Mouse (Mus musculus): ENCODE results near the gene Txnrd1.

Txnrd1 gene

GRCm38 (mm10) chr10:82866356-82866755, 32.6 kb downstream of the Txnrd1 start, which contains the start of gene Eid3:
Gene Eid3, plus strand, starts transcription at chr10:82866626.
- no peak for DNase-seq (ENCODE audit: low spot score)

GRCm38 (mm10) chr10:82866832-82867231, 33.1 kb downstream of the Txnrd1 start:
- DNase-seq (ENCODE audit: low spot score): no peak

GRCm38 (mm10) chr10:82868418-82869086, 34.8 kb downstream of the Txnrd1 start:
- DNase-seq (ENCODE audit: low spot score): no peak

- DNase-seq (ENCODE audit: low spot score): no peak
These were observed 41.7 kb downstream of the Txnrd1 start for GRCm38 (mm10) chr10:82875446-82875845.

GRCm38 (mm10) chr10:82876076-82876796, 42.5 kb downstream of the Txnrd1 start:
- DNase-seq (ENCODE audit: low spot score): no peak

GRCm38 (mm10) chr10:82887354-82887753, 53.6 kb downstream of the Txnrd1 start:
- no peak for DNase-seq (ENCODE audit: low spot score)

GRCm38 (mm10) chr10:82888576-82888975, 54.8 kb downstream of the Txnrd1 start:
- DNase-seq (ENCODE audit: low spot score): no peak

GRCm38 (mm10) chr10:82889447-82889973, 55.8 kb downstream of the Txnrd1 start:
- peak; percentile 93 for DNase-seq (ENCODE audit: low spot score)

- DNase-seq (ENCODE audit: low spot score): no peak
These were observed 57.2 kb downstream of the Txnrd1 start for GRCm38 (mm10) chr10:82890936-82891335.

GRCm38 (mm10) chr10:82891427-82891826, 57.7 kb downstream of the Txnrd1 start:
- DNase-seq (ENCODE audit: low spot score): no peak

- no peak for DNase-seq (ENCODE audit: low spot score)
These were observed 58.8 kb downstream of the Txnrd1 start for GRCm38 (mm10) chr10:82892442-82893055.

GRCm38 (mm10) chr10:82893872-82894650, 60.3 kb downstream of the Txnrd1 start:
- DNase-seq (ENCODE audit: low spot score): no peak

GRCm38 (mm10) chr10:82897936-82898335, 64.2 kb downstream of the Txnrd1 start:
- DNase-seq (ENCODE audit: low spot score): no peak

GRCm38 (mm10) chr10:82898893-82899292, 65.1 kb downstream of the Txnrd1 start:
- DNase-seq (ENCODE audit: low spot score): no peak

GRCm38 (mm10) chr10:82899810-82900421, 66.2 kb downstream of the Txnrd1 start:
- DNase-seq (ENCODE audit: low spot score): no peak

- DNase-seq (ENCODE audit: low spot score): no peak
These were observed 66.8 kb downstream of the Txnrd1 start for GRCm38 (mm10) chr10:82900546-82900945.

GRCm38 (mm10) chr10:82901436-82901835, 67.7 kb downstream of the Txnrd1 start:
- DNase-seq (ENCODE audit: low spot score): peak; percentile 81

- DNase-seq (ENCODE audit: low spot score): no peak
These were observed 74.8 kb downstream of the Txnrd1 start for GRCm38 (mm10) chr10:82908526-82908925.

- DNase-seq (ENCODE audit: low spot score): peak; percentile 80
These were observed 75.6 kb downstream of the Txnrd1 start for GRCm38 (mm10) chr10:82909382-82909781.

- DNase-seq (ENCODE audit: low spot score): no peak
These were observed 76.4 kb downstream of the Txnrd1 start for GRCm38 (mm10) chr10:82910198-82910597.

GRCm38 (mm10) chr10:82913238-82913637, 79.5 kb downstream of the Txnrd1 start:
- no peak for DNase-seq (ENCODE audit: low spot score)

GRCm38 (mm10) chr10:82913772-82914171, 80.0 kb downstream of the Txnrd1 start:
- no peak for DNase-seq (ENCODE audit: low spot score)
